ENCODE assay signal across 16 mouse cellular contexts in genomic region chr12:106070434-106071155, GRCm38 (mm10).
A peak's percentile ranks its signal among the peaks of the same experiment; 100 is the strongest.
DNase-seq lines count a peak whose midpoint lies in the region; ATAC-seq lines count a peak whose summit lies in the region.
"Had no signal": no experiment of that assay in that cellular context is flagged by ENCODE, and none has a peak within 500 bp of the region (broad histone marks: within the 10 kb centered on the region; RNA-seq: fewer than 3 reads in every experiment).

No protein-coding gene starts in this region.

- no peak overlapping the region for H3K4me2 ChIP-seq in neural tube, embryonic 15.5 days
- peak overlapping the region; percentile 19; the same call in 1 of the 2 replicates for H3K4me2 ChIP-seq in forebrain, embryonic 13.5 days
- H3K4me2 ChIP-seq: heart, embryonic 13.5 days; liver, embryonic 13.5 days had no signal

- WGBS in neural tube, embryonic 15.5 days: 58% methylated on average over 22 of the region's 22 CpGs
- WGBS in forebrain, embryonic 13.5 days: 39% methylated on average over 22 of the region's 22 CpGs
- WGBS in limb, embryonic 10.5 days: 87% methylated on average over 22 of the region's 22 CpGs

- peaks cover 30% of the 10 kb centered on the region for H3K4me1 ChIP-seq in neural tube, embryonic 15.5 days
- H3K4me1 ChIP-seq in forebrain, embryonic 13.5 days: peaks cover 36% of the 10 kb centered on the region
- peaks cover 17% of the 10 kb centered on the region; the same call in 1 of the 2 replicates for H3K4me1 ChIP-seq in limb, embryonic 10.5 days
- H3K4me1 ChIP-seq: heart, embryonic 13.5 days; liver, embryonic 13.5 days had no signal

- ATAC-seq in neural tube, embryonic 15.5 days (ENCODE audit: low FRiP score): no peak
- ATAC-seq in forebrain, embryonic 13.5 days: peak; percentile 59
- no peak for ATAC-seq in megakaryocyte-erythroid progenitor cell, adult 5-6 weeks (replicated peaks; ENCODE audit: low FRiP score, low TSS enrichment, poor library complexity, severe bottlenecking)

- H3K9me3 ChIP-seq in neural tube, embryonic 15.5 days (replicated peaks): no peaks in the 10 kb centered on the region
- H3K9me3 ChIP-seq in forebrain, embryonic 13.5 days (replicated peaks): no peaks in the 10 kb centered on the region
- no peaks in the 10 kb centered on the region for H3K9me3 ChIP-seq in limb, embryonic 10.5 days (replicated peaks)
- H3K9me3 ChIP-seq: heart, embryonic 13.5 days; liver, embryonic 13.5 days; midbrain, embryonic 10.5 days had no signal

- H3K36me3 ChIP-seq in neural tube, embryonic 15.5 days: 0 out of 2 replicates have a peak, but pooled peaks cover 4% of the 10 kb centered on the region
- H3K36me3 ChIP-seq in forebrain, embryonic 13.5 days (ENCODE audit: poor library complexity, severe bottlenecking): peaks cover 24% of the 10 kb centered on the region
- H3K36me3 ChIP-seq in limb, embryonic 10.5 days: peaks cover 66% of the 10 kb centered on the region

- H3K4me3 ChIP-seq in neural tube, embryonic 15.5 days (replicated peaks): no peak overlapping the region
- no peak overlapping the region for H3K4me3 ChIP-seq in forebrain, embryonic 13.5 days
- no peak overlapping the region for H3K4me3 ChIP-seq in limb, embryonic 10.5 days
- H3K4me3 ChIP-seq: heart, embryonic 13.5 days; layer of hippocampus, adult 2 months; liver, embryonic 13.5 days; midbrain, embryonic 10.5 days had no signal

- no peak overlapping the region for H3K9ac ChIP-seq in neural tube, embryonic 15.5 days (replicated peaks)
- peak overlapping the region; percentile 17; the same call in 1 of the 2 replicates for H3K9ac ChIP-seq in forebrain, embryonic 13.5 days
- H3K9ac ChIP-seq: heart, embryonic 13.5 days; liver, embryonic 13.5 days had no signal

- peak; percentile 21 for DNase-seq in neural tube, embryonic 10.5 days (ENCODE audit: extremely low spot score, low spot score)
- no peak for DNase-seq in limb, embryonic 10.5 days (ENCODE audit: low spot score)
- no peak for DNase-seq in adrenal gland, postnatal 4 days (ENCODE audit: low spot score in 2 of 2)
- DNase-seq in lung, postnatal 4 days: no peak
- DNase-seq in left cerebral cortex, postnatal 25 days (ENCODE audit: low spot score in 2 of 2): no peak
- DNase-seq: adrenal gland, postnatal 14 days; gastrocnemius, postnatal 36 days; liver, embryonic 13.5 days; lung, postnatal 10 days; right cerebral cortex, postnatal 14 days had no signal

- H3K27ac ChIP-seq in neural tube, embryonic 15.5 days (replicated peaks): no peak overlapping the region
- H3K27ac ChIP-seq in forebrain, embryonic 13.5 days: peak overlapping the region; percentile 37; the same call in 1 of the 2 replicates
- H3K27ac ChIP-seq in limb, embryonic 10.5 days: peak overlapping the region; percentile 66; the same call in 1 of the 2 replicates
- H3K27ac ChIP-seq: heart, embryonic 13.5 days; layer of hippocampus, adult 2 months; liver, embryonic 13.5 days had no signal

- no peaks in the 10 kb centered on the region for H3K27me3 ChIP-seq in neural tube, embryonic 15.5 days (replicated peaks)
- H3K27me3 ChIP-seq in forebrain, embryonic 13.5 days: no peaks in the 10 kb centered on the region
- no peaks in the 10 kb centered on the region for H3K27me3 ChIP-seq in limb, embryonic 10.5 days (ENCODE audit: low read depth, poor library complexity, severe bottlenecking)
- H3K27me3 ChIP-seq: heart, embryonic 13.5 days; liver, embryonic 13.5 days had no signal

- intact Hi-C loops in left cerebral cortex, postnatal 25 days (cut with DNase I): no loop called here
